Mouse (Mus musculus) spleen, adult 2 months (tissue): ENCODE data around the gene Olfr684.

ENCODE experiments used
- CTCF ChIP-seq: fragments of 200-500 bp; IDR thresholded peaks from 2 replicates; pipeline ENCODE4 v1.5.1; 2011; ENCODE audit warnings: mild to moderate bottlenecking, inconsistent platforms; ENCODE audit not compliant: insufficient read depth, insufficient read length, insufficient replicate concordance; ENCODE audit errors: extremely low read depth
- POLR2A ChIP-seq: fragments of 200-500 bp; IDR thresholded peaks from 2 replicates; pipeline ENCODE4 v1.6.1; 2011; ENCODE audit warnings: low read depth, low read length, inconsistent platforms

DNA sequence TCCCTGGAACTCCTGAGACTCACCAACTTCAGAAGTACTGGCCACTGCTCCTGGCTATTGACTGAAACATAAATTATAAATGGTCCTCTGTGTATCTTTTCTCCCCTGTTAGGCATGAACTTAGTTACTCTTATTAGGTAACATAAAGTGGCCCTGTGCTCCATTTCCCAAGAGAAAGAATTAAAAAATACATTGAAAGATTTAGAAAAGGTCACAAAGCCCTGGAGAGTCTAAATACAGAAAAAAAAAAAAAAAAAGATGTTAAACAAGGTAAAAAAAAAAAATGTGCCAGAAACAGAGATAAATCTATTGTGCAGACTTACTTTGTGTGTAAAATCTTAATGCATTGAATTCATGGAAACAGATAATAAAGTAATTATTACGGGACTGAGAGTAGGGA lies at the start of gene Olfr684:
- TF ChIP-seq POLR2A (no peak), CTCF (no peak)
